ENCODE assay signal across 25 mouse cellular contexts in genomic region chr8:92562471-92562870, GRCm38 (mm10).
"Had no signal": no experiment of that assay in that cellular context is flagged by ENCODE, and none has a peak within 500 bp of the region (broad histone marks: within the 10 kb centered on the region; RNA-seq: fewer than 3 reads in every experiment).

No protein-coding gene starts in this region.

- H3K27ac ChIP-seq: heart, embryonic 13.5 days; heart, embryonic 15.5 days; hindbrain, embryonic 13.5 days; hindbrain, embryonic 15.5 days; hindbrain, postnatal 0 days; kidney, embryonic 15.5 days; kidney, postnatal 0 days; limb, embryonic 12.5 days; liver, embryonic 13.5 days had no signal

- H3K4me1 ChIP-seq: heart, embryonic 13.5 days; heart, embryonic 15.5 days; hindbrain, embryonic 13.5 days; hindbrain, embryonic 15.5 days; kidney, embryonic 15.5 days; liver, embryonic 13.5 days had no signal

- H3K9ac ChIP-seq: heart, embryonic 13.5 days; heart, embryonic 15.5 days; hindbrain, embryonic 13.5 days; hindbrain, embryonic 15.5 days; kidney, embryonic 15.5 days; limb, embryonic 12.5 days; liver, embryonic 13.5 days had no signal

- H3K4me2 ChIP-seq: heart, embryonic 11.5 days; heart, embryonic 13.5 days; heart, embryonic 15.5 days; hindbrain, embryonic 13.5 days; hindbrain, embryonic 15.5 days; kidney, embryonic 15.5 days; limb, embryonic 12.5 days; liver, embryonic 11.5 days; liver, embryonic 13.5 days had no signal

- H3K4me3 ChIP-seq: heart, embryonic 13.5 days; heart, embryonic 15.5 days; hindbrain, embryonic 13.5 days; hindbrain, embryonic 15.5 days; kidney, embryonic 15.5 days; limb, embryonic 12.5 days; liver, embryonic 13.5 days had no signal

- H3K27me3 ChIP-seq: heart, embryonic 13.5 days; heart, embryonic 15.5 days; kidney, embryonic 15.5 days; liver, embryonic 13.5 days had no signal

- H3K36me3 ChIP-seq: heart, embryonic 13.5 days; heart, embryonic 15.5 days; hindbrain, embryonic 13.5 days; hindbrain, embryonic 15.5 days; kidney, embryonic 15.5 days; limb, embryonic 12.5 days; liver, embryonic 13.5 days had no signal

- H3K9me3 ChIP-seq: heart, embryonic 13.5 days; heart, embryonic 15.5 days; hindbrain, embryonic 13.5 days; hindbrain, embryonic 15.5 days; kidney, embryonic 15.5 days; limb, embryonic 12.5 days; liver, embryonic 13.5 days had no signal

- ATAC-seq: hindbrain, postnatal 0 days; intestine, embryonic 16.5 days had no signal

- DNase-seq: gastrocnemius, postnatal 14 days; gastrocnemius, postnatal 36 days; heart, adult 18-20 months; heart, postnatal 14 days; heart, postnatal 36 days; kidney, adult 11 months; kidney, adult 2 months; kidney, adult 9 months; kidney, postnatal 14 days; kidney, postnatal 36 days; layer of hippocampus, adult 9-11 months; layer of hippocampus, postnatal 36 days; liver; liver, embryonic 13.5 days had no signal
